10 mouse cellular contexts compared by ENCODE assay signal in the genomic region with DNA sequence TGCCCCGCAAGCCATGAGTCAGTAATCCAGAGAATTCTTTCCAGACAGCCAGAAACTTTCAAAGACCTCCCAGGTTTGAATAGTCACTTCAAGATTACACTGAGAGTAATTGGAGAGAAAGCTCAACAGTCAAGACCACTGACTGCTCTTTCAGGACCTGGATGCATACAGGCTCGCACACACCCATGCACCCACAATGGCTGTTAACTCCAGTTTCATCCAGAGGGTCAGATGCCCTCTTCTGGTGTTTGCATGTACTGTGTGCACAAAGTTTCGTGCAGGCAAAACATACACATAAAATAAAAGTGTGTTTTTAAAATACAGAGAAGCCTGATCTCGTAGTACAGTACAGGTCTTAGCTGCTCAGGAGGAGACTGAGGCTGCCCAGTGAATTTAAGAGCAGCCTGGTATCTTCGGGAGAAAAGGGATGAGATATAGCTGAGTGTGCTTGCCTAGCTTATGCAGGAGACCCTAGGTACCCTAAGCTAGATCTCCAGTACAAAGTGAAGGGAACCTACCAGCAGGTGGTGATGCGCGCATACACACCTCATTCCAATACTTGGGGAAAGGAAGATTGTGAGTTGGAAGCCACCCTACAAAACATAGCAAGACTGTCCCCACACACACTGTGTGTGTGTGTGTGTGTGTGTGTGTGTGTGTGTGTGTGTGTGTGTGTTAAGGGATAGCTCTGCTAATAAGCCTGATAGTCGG. TPM values are rescaled to one million over a fixed set of nuclear protein-coding genes. Genes with fewer than 3 reads are reported as not detected.
DNase-seq lines count a peak whose midpoint lies in the region; ATAC-seq and TF ChIP-seq lines count a peak whose summit lies in the region.
"Had no signal": no experiment of that assay in that cellular context is flagged by ENCODE, and none has a peak within 500 bp of the region (broad histone marks: within the 10 kb centered on the region; RNA-seq: fewer than 3 reads in every experiment).

No protein-coding gene starts in this region.

- no peaks in the 10 kb centered on the region for H3K36me3 ChIP-seq in heart, embryonic 16.5 days (ENCODE audit: control insufficient read depth, insufficient read depth)
- H3K36me3 ChIP-seq in heart, embryonic 10.5 days = peaks cover 4% of the 10 kb centered on the region; the same call in 1 of the 2 replicates
- no peaks in the 10 kb centered on the region for H3K36me3 ChIP-seq in stomach, embryonic 15.5 days
- H3K36me3 ChIP-seq in liver, embryonic 12.5 days = no peaks in the 10 kb centered on the region

- H3K27ac ChIP-seq in heart, embryonic 16.5 days (ENCODE audit: low read length) = peak overlapping the region; percentile 54; the same call in 1 of the 2 replicates
- H3K27ac ChIP-seq in heart, embryonic 10.5 days = no peak overlapping the region
- no peak overlapping the region for H3K27ac ChIP-seq in cortical plate, adult 2 months (ENCODE audit: insufficient read depth, low read length)
- peak overlapping the region; percentile 86 for H3K27ac ChIP-seq in stomach, embryonic 15.5 days
- no peak overlapping the region for H3K27ac ChIP-seq in liver, embryonic 12.5 days

- WGBS in heart, embryonic 16.5 days = 76% methylated on average over 8 of the region's 8 CpGs
- 84% methylated on average over 8 of the region's 8 CpGs for WGBS in heart, embryonic 10.5 days
- 61% methylated on average over 8 of the region's 8 CpGs for WGBS in stomach, embryonic 15.5 days
- WGBS in liver, embryonic 12.5 days (ENCODE audit: insufficient replicate concordance) = 77% methylated on average over 8 of the region's 8 CpGs

- no peaks in the 10 kb centered on the region for H3K9me3 ChIP-seq in heart, embryonic 16.5 days (replicated peaks; ENCODE audit: control insufficient read depth, low read length)
- no peaks in the 10 kb centered on the region for H3K9me3 ChIP-seq in heart, embryonic 10.5 days
- no peaks in the 10 kb centered on the region for H3K9me3 ChIP-seq in stomach, embryonic 15.5 days
- H3K9me3 ChIP-seq in liver, embryonic 12.5 days (replicated peaks) = no peaks in the 10 kb centered on the region

- ATAC-seq in heart, embryonic 16.5 days (replicated peaks; ENCODE audit: extremely low read depth, insufficient read depth, low FRiP score) = no peak
- ATAC-seq in stomach, embryonic 15.5 days (ENCODE audit: insufficient read depth, low FRiP score, low read depth) = no peak
- ATAC-seq in liver, embryonic 12.5 days = no peak

- no peak for TF ChIP-seq POLR2A in cortical plate, adult 2 months (IDR thresholded peaks at IDR 0.05; ENCODE audit: extremely low read depth, insufficient read depth, low read length)

- no peaks in the 10 kb centered on the region for H3K27me3 ChIP-seq in heart, embryonic 16.5 days (ENCODE audit: control insufficient read depth, insufficient read depth, low read length)
- no peaks in the 10 kb centered on the region for H3K27me3 ChIP-seq in heart, embryonic 10.5 days (ENCODE audit: insufficient read depth, poor library complexity, severe bottlenecking)
- no peaks in the 10 kb centered on the region for H3K27me3 ChIP-seq in stomach, embryonic 15.5 days (replicated peaks)
- H3K27me3 ChIP-seq in liver, embryonic 12.5 days (replicated peaks) = no peaks in the 10 kb centered on the region

- H3K4me3 ChIP-seq in heart, embryonic 16.5 days (ENCODE audit: low read length) = no peak overlapping the region
- H3K4me3 ChIP-seq in heart, embryonic 10.5 days = no peak overlapping the region
- no peak overlapping the region for H3K4me3 ChIP-seq in cortical plate, adult 2 months (ENCODE audit: insufficient read depth, low read length)
- H3K4me3 ChIP-seq in stomach, embryonic 15.5 days (replicated peaks) = no peak overlapping the region
- no peak overlapping the region for H3K4me3 ChIP-seq in liver, embryonic 12.5 days

- no peak overlapping the region for H3K4me2 ChIP-seq in heart, embryonic 16.5 days (ENCODE audit: low read depth, low read length)
- H3K4me2 ChIP-seq in stomach, embryonic 15.5 days = no peak overlapping the region
- H3K4me2 ChIP-seq in liver, embryonic 12.5 days = no peak overlapping the region

- 0 out of 2 replicates have a peak, but pooled peaks have one; percentile 16 for TF ChIP-seq CTCF in cortical plate, adult 2 months (IDR thresholded peaks at IDR 0.05; ENCODE audit: extremely low read depth, insufficient read depth, low read length)

- no peak for DNase-seq in heart, embryonic 10.5 days (ENCODE audit: low spot score)
- DNase-seq in lung, postnatal 10 days = peak; percentile 32
- no peak for DNase-seq in lung, adult 18-20 months
- no peak for DNase-seq in kidney, adult 11 months
- DNase-seq: adrenal gland, postnatal 25 days; thymus, postnatal 14 days had no signal

- peaks cover 75% of the 10 kb centered on the region for H3K4me1 ChIP-seq in heart, embryonic 16.5 days (ENCODE audit: control insufficient read depth, insufficient read depth, low read length)
- peaks cover 85% of the 10 kb centered on the region for H3K4me1 ChIP-seq in heart, embryonic 10.5 days
- 0 out of 2 replicates have a peak, but pooled peaks cover 2% of the 10 kb centered on the region for H3K4me1 ChIP-seq in cortical plate, adult 2 months (ENCODE audit: control insufficient read depth, insufficient read depth, low read length)
- H3K4me1 ChIP-seq in stomach, embryonic 15.5 days = peaks cover 81% of the 10 kb centered on the region
- peaks cover 67% of the 10 kb centered on the region for H3K4me1 ChIP-seq in liver, embryonic 12.5 days

- H3K9ac ChIP-seq in heart, embryonic 16.5 days (ENCODE audit: low read length) = no peak overlapping the region
- H3K9ac ChIP-seq in stomach, embryonic 15.5 days = no peak overlapping the region
- no peak overlapping the region for H3K9ac ChIP-seq in liver, embryonic 12.5 days

RNA-seq across cellular contexts. Expression of a gene that starts 9.8 kb away (rescaled TPM):
- 20.3 and 27.2 TPM in 2 replicates for polyA plus RNA-seq in heart, embryonic 16.5 days (2015; fragmentation: Nextera tagmentation; extraction: Ambion mirVana)
- polyA plus RNA-seq in heart, embryonic 10.5 days (2016; fragmentation: Nextera tagmentation; extraction: Ambion mirVana) = 23.6 and 46.6 TPM in 2 replicates
- 44.2 and 50.4 TPM in 2 replicates for polyA plus RNA-seq in cortical plate, adult 2 months (2012; rRNA removed)
- 96.7 and 104 TPM in 2 replicates for polyA plus RNA-seq in stomach, embryonic 15.5 days (2015; fragmentation: Nextera tagmentation; extraction: Ambion mirVana)
- polyA plus RNA-seq in liver, embryonic 12.5 days (2016; fragmentation: Nextera tagmentation; extraction: Ambion mirVana) = 17.8 and 18.5 TPM in 2 replicates

RNA-seq across cellular contexts. Expression of a gene that starts 10.8 kb away (rescaled TPM):
- polyA plus RNA-seq in heart, embryonic 16.5 days (2015; fragmentation: Nextera tagmentation; extraction: Ambion mirVana) = 44.6 and 45.1 TPM in 2 replicates
- 60.1 and 75.7 TPM in 2 replicates for polyA plus RNA-seq in heart, embryonic 10.5 days (2016; fragmentation: Nextera tagmentation; extraction: Ambion mirVana)
- polyA plus RNA-seq in cortical plate, adult 2 months (2012; rRNA removed) = 26.6 and 27.6 TPM in 2 replicates
- polyA plus RNA-seq in stomach, embryonic 15.5 days (2015; fragmentation: Nextera tagmentation; extraction: Ambion mirVana) = 87.8 and 91.4 TPM in 2 replicates
- polyA plus RNA-seq in liver, embryonic 12.5 days (2016; fragmentation: Nextera tagmentation; extraction: Ambion mirVana) = 23.1 and 24.1 TPM in 2 replicates

Comparison
In these comparisons a context has a peak if more than half of its experiments do, and no peak if none do; other contexts are left out.
1. H3K27ac ChIP-seq: peak in heart, embryonic 16.5 days (single experiment) and stomach, embryonic 15.5 days (single experiment); none in heart, embryonic 10.5 days (single experiment), cortical plate, adult 2 months (single experiment) and liver, embryonic 12.5 days (single experiment).